Mouse (Mus musculus) T-helper 17 cell (primary cell): ENCODE measurements at regions not wholly inside any gene's neighbourhood (a gene's known extent, or its start where the extent isn't known, plus 50 kb on each side); places are given as distances from the start of the nearest gene placed in this dataset.

Experiments used
- in situ Hi-C, 2 experiments: fragments of 300-600 bp; cut with MboI, MseI; formaldehyde crosslinking; loops; 1 replicate in 1 of 2; 2 replicates in 1 of 2; pipeline ENCODE4 v1.15.1; 2025; ENCODE audit warnings: high pct_unique_total_duplicates in 2 of 2

DNA sequence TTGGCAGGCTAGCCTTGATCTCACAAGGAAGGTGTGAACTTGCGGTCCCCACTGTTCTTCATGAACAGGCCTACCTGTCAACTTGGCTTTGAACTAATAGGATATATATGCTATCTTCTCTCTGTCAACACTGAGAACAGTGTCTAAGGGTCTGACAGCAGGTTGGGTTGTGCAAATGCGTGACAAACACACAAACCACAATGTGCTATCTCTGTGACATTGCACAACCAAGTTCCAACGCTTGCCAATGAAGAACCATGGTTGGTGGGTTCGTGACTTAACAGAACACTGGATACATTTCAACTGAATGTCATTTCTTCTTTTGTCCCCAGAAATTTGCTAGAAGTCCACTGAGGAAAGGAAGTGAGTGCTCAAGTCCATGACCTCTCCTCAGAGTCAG, 696.8 kb upstream of the 4930412O13Rik start:
- in situ Hi-C loops: no loop called here

- in situ Hi-C loops: no loop called here
Observed at GRCm38 (mm10) chr2:9185780-9186483, 695.1 kb upstream of the 4930412O13Rik start.

- in situ Hi-C loops: loop anchor here in 1 of 2 experiments (5.0 kb wide), 1 partner anchor 49 kb away; no protein-coding TSS in a partner anchor
Observed at GRCm38 (mm10) chr2:9193195-9193594, 687.9 kb upstream of the 4930412O13Rik start.

DNA sequence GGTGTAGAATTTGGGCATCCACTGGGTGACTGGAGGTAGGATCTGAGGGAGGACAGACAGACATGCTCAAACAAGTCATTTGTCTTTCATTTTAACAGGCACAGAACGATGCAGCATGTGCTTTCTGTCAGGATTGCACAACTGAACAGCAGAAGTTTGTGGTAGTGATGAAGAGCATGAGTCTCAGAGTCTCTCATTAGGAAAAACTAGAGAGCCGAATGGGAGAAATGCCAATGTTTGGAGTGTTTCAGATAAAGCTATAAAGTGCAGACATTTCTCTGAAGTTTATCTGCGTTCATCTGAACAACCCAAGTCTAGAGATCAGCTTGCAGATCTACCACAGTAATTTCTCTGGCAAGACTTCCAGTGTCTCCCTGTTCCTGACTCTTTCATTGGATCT, 684.0 kb upstream of the 4930412O13Rik start:
- in situ Hi-C loops: no loop called here

- in situ Hi-C loops: no loop called here
Observed at GRCm38 (mm10) chr2:9207963-9208362, 673.1 kb upstream of the 4930412O13Rik start.
